In genomic region chr10:91575323-91576064, GRCm38 (mm10) we compare ENCODE assay signal across 21 mouse cellular contexts.
DNase-seq lines count a peak whose midpoint lies in the region; ATAC-seq lines count a peak whose summit lies in the region.
"Had no signal": no experiment of that assay in that cellular context is flagged by ENCODE, and none has a peak within 500 bp of the region (broad histone marks: within the 10 kb centered on the region; RNA-seq: fewer than 3 reads in every experiment).

No protein-coding gene starts in this region.

- H3K4me1 ChIP-seq in heart, embryonic 10.5 days: no peaks in the 10 kb centered on the region
- H3K4me1 ChIP-seq in heart, embryonic 11.5 days (ENCODE audit: control insufficient read depth, insufficient read depth, low read length): no peaks in the 10 kb centered on the region
- H3K4me1 ChIP-seq: forebrain, embryonic 15.5 days; liver, embryonic 12.5 days; megakaryocyte, embryonic 14.5 days; midbrain, embryonic 15.5 days had no signal

- H3K4me3 ChIP-seq in heart, embryonic 10.5 days: no peak overlapping the region
- no peak overlapping the region for H3K4me3 ChIP-seq in heart, embryonic 11.5 days (ENCODE audit: low read depth, low read length)
- H3K4me3 ChIP-seq: erythroblast, embryonic 14.5 days; forebrain, embryonic 15.5 days; heart, embryonic 13.5 days; liver, embryonic 12.5 days; megakaryocyte, embryonic 14.5 days; midbrain, embryonic 15.5 days had no signal

- no peak overlapping the region for H3K9ac ChIP-seq in heart, embryonic 11.5 days (ENCODE audit: low read depth, low read length)
- H3K9ac ChIP-seq: forebrain, embryonic 15.5 days; heart, embryonic 13.5 days; hindbrain, embryonic 14.5 days; liver, embryonic 12.5 days; midbrain, embryonic 15.5 days had no signal

- no peak overlapping the region for H3K4me2 ChIP-seq in heart, embryonic 11.5 days
- H3K4me2 ChIP-seq: forebrain, embryonic 15.5 days; heart, embryonic 13.5 days; hindbrain, embryonic 14.5 days; liver, embryonic 12.5 days; midbrain, embryonic 15.5 days had no signal

- peak; percentile 70 for DNase-seq in heart, embryonic 10.5 days (ENCODE audit: low spot score)
- peak; percentile 12 for DNase-seq in retina, embryonic 14.5 days (ENCODE audit: low spot score)
- DNase-seq in retina, postnatal 1 day: no peak
- peak; percentile 11 to 23 for DNase-seq in kidney, postnatal 4 days
- peak; percentile 15 for DNase-seq in telencephalon, adult 2 months (ENCODE audit: low read depth, low spot score)
- no peak for DNase-seq in gastrocnemius, postnatal 10 days
- DNase-seq: adrenal gland, postnatal 14 days; cerebellum, adult 11-12 months; cerebellum, postnatal 36 days; lung, adult 2 months; spleen, adult 18-20 months; thymus, adult 2 months had no signal

- no peaks in the 10 kb centered on the region for H3K36me3 ChIP-seq in heart, embryonic 10.5 days
- H3K36me3 ChIP-seq in heart, embryonic 11.5 days (ENCODE audit: control insufficient read depth, insufficient read depth, low read length): no peaks in the 10 kb centered on the region
- H3K36me3 ChIP-seq: forebrain, embryonic 15.5 days; heart, embryonic 13.5 days; liver, embryonic 12.5 days; midbrain, embryonic 15.5 days had no signal

- no peak overlapping the region for H3K27ac ChIP-seq in heart, embryonic 10.5 days
- no peak overlapping the region for H3K27ac ChIP-seq in heart, embryonic 11.5 days (ENCODE audit: low read depth, low read length)
- H3K27ac ChIP-seq: forebrain, embryonic 15.5 days; heart, embryonic 13.5 days; hindbrain, embryonic 14.5 days; liver, embryonic 12.5 days; midbrain, embryonic 15.5 days had no signal

- 75% methylated on average over 17 of the region's 17 CpGs for WGBS in heart, embryonic 10.5 days
- 72% methylated on average over 17 of the region's 17 CpGs for WGBS in heart, embryonic 11.5 days (ENCODE audit: insufficient replicate concordance)

- ATAC-seq in heart, embryonic 11.5 days (replicated peaks; ENCODE audit: insufficient number of reproducible peaks, low FRiP score, low TSS enrichment): no peak
- ATAC-seq: forebrain, embryonic 15.5 days; liver, embryonic 12.5 days; midbrain, embryonic 15.5 days had no signal

- no peaks in the 10 kb centered on the region for H3K9me3 ChIP-seq in heart, embryonic 10.5 days
- no peaks in the 10 kb centered on the region for H3K9me3 ChIP-seq in heart, embryonic 11.5 days (replicated peaks; ENCODE audit: control insufficient read depth, low read length)
- H3K9me3 ChIP-seq: forebrain, embryonic 15.5 days; heart, embryonic 13.5 days; midbrain, embryonic 15.5 days had no signal

- H3K27me3 ChIP-seq in heart, embryonic 10.5 days (ENCODE audit: insufficient read depth, poor library complexity, severe bottlenecking): no peaks in the 10 kb centered on the region
- no peaks in the 10 kb centered on the region for H3K27me3 ChIP-seq in heart, embryonic 11.5 days (ENCODE audit: control insufficient read depth, insufficient read depth, low read length)
- H3K27me3 ChIP-seq: CH12.LX; forebrain, embryonic 15.5 days; heart, embryonic 13.5 days; liver, embryonic 12.5 days; megakaryocyte, embryonic 14.5 days; midbrain, embryonic 15.5 days had no signal

Comparison
In these comparisons a context has a peak if more than half of its experiments do, and no peak if none do; other contexts are left out.
1. DNase-seq: peak in heart, embryonic 10.5 days (single experiment), retina, embryonic 14.5 days (single experiment), kidney, postnatal 4 days (2 of 2) and telencephalon, adult 2 months (single experiment); none in retina, postnatal 1 day (single experiment) and gastrocnemius, postnatal 10 days (single experiment).